Mouse (Mus musculus): ENCODE results near the gene Ttc28.

The Ttc28 gene

DNA sequence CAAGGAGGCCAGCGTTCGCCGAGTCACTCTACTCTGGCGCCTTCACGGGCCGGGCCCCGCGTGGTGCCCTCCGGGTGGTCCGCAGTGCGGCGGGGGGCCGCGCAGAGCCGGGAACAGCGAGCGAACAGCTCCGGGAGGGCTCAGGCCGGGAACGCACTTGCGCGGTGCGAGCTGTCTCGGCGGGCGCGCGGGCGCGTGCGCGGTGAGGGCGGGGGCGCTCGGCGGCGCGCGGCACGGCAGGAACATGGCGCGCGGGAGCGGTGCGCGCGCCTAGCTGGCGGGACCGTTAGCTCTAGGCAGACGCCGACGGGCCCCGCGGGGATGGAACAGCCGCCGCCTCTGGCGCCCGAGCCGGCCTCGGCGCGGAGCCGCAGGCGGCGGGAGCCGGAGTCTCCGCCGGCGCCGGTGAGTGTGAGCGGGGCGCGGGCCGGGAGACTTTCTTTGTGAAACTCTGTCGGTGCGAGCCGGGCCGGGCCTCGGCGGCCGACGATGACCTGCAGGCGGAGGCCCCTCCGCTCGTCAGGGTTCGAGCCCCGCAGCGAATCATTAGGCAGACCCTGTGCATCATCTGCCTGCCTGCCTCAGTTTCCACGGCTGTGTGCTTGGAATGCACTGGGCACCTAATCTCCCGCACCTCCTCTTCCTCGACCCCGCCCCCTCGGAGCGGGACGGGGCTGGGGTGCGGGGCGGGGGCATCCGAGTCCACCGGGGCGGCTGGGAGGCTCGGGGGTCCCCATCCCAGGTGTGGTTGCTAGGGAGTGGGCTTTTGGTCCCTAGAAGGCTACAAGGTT is at the start of gene Ttc28:
Gene Ttc28, plus strand, starts transcription at position 220 of the 791 bp plus-strand sequence.
- under 1% methylated on average over 99 of the region's 101 CpGs for WGBS

GRCm38 (mm10) chr5:110831036-110831720 is 48.4 kb upstream of the Ttc28 start:
- 94% methylated on average over 5 of the region's 5 CpGs for WGBS

DNA sequence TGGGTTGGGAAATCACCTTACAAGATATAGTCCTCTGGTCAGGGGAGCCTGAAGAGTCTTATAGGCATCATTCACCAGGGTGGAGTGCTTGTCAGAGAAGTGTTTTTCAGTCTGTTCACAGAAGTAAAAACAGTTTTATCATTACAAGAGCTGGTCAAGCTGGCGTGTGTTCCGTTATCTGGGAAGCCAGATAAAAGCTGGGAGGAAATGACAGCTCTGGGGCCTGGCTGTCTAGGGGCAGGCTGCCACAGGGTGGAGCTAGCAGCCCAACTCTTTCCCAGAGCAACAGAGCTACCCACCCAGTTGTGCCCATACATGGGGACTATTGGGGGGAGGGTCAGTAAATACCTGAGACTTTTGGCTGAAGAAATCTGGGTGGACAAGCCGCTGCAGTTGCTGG is 43.6 kb upstream of the Ttc28 start:
- 48% methylated on average over 3 of the region's 3 CpGs for WGBS

DNA sequence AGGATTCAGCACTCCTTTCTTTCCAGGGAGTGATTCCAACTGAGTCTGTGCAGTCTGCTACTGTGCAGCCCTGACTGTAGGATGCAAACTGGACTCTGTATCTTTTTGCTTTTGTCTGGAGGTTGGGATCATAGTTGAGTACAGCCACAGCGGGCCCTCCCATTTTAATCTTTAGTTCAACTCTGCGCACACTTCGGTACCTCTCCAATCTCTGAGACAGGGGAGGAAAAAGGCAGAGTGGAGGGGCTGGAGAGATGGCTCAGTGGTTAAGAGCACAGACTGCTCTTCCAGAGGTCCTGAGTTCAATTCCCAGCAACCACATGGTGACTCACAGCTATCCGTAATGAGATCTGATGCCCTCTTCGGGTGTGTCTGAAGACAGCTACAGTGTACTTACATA is 41.6 kb upstream of the Ttc28 start:
- WGBS, result 95% methylated on average over 5 of the region's 5 CpGs

- 9% methylated on average over 28 of the region's 28 CpGs for WGBS
These were observed 40.4 kb upstream of the Ttc28 start for GRCm38 (mm10) chr5:110839038-110839677.

GRCm38 (mm10) chr5:110839678-110840365 is 39.8 kb upstream of the Ttc28 start, which contains the start of the genes Hscb and Chek2:
TSS of gene Hscb (minus strand) at chr5:110839777.
TSS of gene Chek2 (plus strand) at chr5:110839979.
- under 1% methylated on average over 41 of the region's 41 CpGs for WGBS

DNA sequence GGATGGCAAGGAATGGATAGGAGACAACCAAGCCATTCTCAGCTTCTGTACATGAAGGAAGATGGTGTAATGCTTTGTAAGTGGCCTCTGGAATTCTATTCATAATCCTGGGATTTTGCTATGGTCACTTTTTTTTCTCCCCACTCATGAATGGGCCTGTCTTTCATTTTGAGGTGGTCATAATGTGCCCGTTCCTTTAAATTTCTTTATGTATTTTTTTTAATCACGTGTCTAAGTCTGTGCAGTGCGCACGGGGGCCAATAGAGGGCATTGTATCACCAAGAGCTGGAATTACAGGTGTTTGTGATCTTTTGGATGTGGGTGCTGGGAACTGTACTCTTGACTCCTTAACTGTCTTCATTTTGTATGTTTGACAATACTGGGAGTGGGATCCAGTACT is 39.1 kb upstream of the Ttc28 start:
- WGBS, result 7% methylated on average over 4 of the region's 4 CpGs

DNA sequence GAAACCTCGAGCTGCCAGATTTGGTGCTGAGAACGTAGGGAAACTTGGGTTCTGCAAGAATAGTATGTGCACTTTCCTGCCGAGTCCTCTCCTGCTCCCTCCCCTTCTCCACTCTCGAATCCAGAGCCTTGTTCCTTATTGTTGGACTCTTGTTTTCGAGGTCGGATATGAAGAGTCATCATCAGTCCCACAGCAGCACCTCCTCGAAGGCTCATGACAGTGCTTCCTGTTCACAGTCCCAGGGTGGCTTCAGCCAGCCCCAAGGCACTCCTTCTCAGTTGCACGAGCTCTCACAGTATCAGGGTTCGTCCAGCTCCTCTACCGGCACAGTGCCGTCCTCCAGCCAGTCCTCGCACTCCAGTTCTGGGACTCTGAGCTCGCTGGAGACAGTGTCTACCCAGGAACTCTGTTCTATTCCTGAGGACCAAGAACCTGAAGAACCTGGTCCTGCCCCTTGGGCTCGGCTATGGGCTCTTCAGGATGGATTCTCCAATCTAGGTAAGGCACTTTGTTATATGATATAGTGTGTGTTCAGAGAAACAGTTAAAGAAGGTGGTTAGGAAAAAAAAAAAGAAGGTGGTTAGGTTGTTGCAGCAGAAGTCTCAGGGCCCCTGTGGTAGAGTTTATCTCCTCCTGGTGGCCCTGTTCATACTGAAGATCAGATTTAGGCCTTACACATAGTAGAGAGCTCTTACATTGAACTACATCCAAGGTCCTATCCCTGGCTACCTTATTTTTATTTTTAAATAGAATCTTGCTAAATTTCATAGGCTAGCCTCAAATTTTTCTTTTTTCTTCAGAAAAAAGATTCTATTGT is 38.3 kb upstream of the Ttc28 start:
- WGBS, result 91% methylated on average over 14 of the region's 14 CpGs

DNA sequence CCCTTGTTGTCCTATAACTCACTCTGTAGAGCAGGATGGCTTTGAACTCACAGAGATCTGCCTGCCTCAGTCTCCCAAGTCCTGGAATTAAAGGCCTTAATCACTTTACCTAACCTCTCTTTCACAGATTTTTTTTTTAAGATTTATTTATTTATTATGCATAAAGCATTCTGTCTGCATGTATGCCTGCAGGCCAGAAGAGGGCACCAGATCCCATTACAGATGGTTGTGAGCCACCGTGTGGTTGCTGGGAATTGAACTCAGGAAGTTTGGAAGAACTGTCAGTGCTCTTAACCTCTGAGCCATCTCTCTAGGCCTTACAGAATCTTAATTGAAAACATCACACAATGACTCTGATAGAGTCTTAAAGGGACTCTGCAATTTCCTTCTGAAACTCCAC is 26.6 kb upstream of the Ttc28 start:
- WGBS, result 91% methylated on average over 1 of the region's 1 CpGs

DNA sequence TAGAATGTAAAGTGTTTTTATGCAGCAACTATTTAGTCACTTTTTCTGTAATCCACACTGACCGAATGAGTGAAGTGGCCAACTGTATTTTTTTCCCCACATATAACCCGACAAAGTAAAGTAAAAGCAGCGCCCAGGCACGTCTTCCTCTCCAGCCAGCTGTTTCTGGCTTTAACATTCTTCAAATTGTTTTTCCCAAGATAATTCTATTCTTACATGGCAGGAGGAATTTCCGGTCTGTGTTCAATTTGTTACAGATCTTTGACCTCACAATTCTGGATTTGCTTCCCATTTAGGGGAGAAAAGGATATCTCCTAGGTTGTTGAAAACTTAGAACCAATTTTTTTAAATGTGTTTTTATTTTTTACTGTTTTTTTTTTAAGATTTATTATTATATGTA is 22.5 kb upstream of the Ttc28 start:
- 78% methylated on average over 5 of the region's 5 CpGs for WGBS

DNA sequence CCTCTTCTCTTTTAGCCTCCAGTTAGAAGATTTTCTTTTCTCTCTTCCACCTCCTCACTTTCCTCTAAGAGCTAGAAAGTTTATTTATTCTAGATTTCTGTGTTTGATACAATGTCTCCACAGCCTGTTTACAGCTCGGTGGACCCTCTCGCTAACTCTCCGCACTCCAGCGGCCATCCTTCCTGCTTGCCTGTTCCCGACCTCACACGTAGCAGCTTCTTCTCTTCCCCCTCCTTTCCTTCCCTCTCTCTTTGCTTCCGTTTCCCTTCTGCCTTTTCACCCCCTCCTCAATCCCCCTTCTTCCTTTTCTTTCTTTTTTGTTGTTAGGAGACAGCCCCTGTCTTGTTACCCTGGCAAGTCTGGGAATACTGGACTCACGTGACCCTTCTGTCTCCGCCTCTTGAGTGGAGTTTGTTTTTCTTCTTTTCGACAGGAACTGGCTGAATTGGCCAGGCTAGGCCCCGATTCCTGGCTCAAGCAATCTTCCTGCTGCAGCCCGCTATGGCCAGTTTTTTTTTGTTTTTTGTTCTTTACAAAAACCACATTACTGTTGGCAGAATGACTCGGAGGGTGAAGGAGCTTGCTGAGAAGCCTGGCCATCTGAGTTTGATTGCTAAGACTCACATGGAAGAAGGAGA is 20.5 kb upstream of the Ttc28 start:
- WGBS, result 42% methylated on average over 13 of the region's 13 CpGs

DNA sequence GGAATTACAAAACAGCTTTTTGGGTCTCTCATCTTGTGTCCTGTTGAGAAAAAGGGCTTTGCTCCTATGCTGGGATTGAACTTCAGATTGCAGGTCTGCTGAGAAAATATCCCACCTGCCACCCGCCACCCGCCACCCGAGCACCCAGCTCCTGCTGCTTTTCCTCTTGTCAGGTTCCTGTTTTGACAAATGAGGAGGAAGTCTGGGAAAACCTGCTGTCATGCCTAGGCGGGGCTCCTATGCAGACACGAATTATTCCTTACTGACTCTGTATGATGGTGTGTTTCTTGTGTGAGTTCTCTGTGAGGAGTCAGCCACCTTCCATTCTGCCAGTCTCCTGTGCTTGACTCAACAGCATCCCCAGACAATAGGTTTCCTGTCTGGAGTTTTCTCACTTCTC is 19.2 kb upstream of the Ttc28 start:
- 81% methylated on average over 5 of the region's 5 CpGs for WGBS

DNA sequence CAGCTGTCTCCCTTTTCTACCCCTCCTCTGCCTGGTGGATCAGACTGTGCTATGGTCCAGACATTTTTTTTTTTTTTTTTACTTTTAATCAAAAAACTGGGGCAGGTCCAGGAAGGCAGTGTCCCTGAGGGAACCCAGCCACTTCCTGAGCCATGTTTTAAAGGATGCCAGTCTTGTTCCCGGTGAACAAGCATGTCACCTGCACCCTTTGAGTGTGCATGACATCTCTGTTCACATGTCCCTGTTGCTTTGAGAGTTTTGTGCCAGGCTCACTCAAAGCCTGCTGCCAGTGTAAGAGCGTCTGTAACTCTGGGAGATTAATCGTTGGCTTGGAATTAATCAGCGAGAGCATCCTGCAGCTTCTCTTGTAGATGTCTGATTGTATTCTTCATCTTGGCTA is 11.1 kb upstream of the Ttc28 start:
- 54% methylated on average over 4 of the region's 4 CpGs for WGBS

- 47% methylated on average over 8 of the region's 8 CpGs for WGBS
These were observed 10.3 kb upstream of the Ttc28 start for GRCm38 (mm10) chr5:110869242-110869669.

- 49% methylated on average over 6 of the region's 6 CpGs for WGBS
These were observed 6.4 kb upstream of the Ttc28 start for GRCm38 (mm10) chr5:110873160-110873559.

DNA sequence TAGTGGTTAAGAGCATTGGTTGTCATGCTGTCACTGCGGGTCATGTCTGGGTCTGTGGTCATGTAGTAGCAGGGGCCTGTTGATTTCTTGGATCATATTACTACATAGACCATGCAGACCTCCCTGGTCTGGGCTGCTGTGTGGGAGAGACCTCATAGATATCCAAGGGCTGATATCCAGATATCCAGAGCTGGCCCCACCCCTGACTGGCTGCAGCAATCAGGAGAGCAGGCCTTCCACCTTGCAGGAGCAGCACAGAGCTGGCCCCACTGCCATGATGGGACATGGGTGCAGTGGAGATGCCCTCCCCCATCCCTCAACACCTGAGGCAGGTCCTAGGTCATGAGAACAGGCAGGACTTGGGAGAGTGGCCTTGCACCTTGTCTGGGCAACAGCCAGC is 4.3 kb upstream of the Ttc28 start:
- WGBS, result 88% methylated on average over 1 of the region's 1 CpGs

- 84% methylated on average over 5 of the region's 5 CpGs for WGBS
These were observed 1.7 kb upstream of the Ttc28 start for GRCm38 (mm10) chr5:110877666-110878505.

- 100% methylated on average over 1 of the region's 1 CpGs for WGBS
These were observed 1.1 kb upstream of the Ttc28 start for GRCm38 (mm10) chr5:110878526-110878925.

DNA sequence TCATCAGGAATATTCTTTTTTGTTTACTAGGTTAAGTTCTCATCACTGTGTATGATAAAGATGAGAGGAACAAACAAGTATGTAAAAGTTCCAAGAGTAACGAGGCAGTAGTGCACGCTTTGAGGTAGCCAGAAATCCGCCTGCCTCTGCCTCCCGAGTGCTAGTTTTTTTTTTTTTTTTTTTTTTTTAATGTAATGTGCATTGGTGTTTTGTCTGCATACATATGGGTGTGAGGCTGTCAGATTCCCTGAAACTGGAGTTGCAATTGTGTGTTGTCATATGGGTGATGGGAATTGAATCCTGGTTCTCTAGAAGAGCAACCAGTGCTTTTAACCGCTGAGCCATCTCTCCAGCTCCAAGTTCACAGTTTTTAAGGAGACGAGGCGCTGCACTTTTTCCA is 561 bp upstream of the Ttc28 start:
- 56% methylated on average over 7 of the region's 7 CpGs for WGBS

DNA sequence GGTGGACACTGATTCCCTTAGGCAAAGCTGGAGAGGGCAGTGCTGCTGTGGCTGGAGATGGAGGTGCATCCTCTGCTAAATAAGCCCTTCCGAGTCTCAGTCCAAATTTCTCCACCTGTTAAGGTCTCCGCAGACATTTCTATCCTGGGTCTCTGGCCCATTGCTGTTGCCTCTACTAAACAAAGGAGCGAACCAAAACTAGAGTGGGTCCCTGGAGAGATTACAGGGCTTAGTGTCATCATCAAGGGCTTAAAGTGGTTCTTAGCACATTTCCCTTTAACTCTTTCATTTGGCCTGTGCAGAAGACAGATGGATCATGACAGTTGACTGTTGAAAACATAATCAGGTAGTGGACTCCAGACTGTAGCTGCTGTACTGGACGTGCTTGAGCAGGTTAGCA is 9.0 kb downstream of the Ttc28 start:
- WGBS, result 96% methylated on average over 4 of the region's 4 CpGs
